Mouse (Mus musculus) kidney, adult 2 months (tissue): Measurements from ENCODE around the gene Siva1.

Experiments used
- CTCF ChIP-seq: fragments of 200-500 bp; conservative IDR thresholded peaks from 2 replicates; pipeline ENCODE4 v1.5.1; 2011; ENCODE audit warnings: low read depth, mild to moderate bottlenecking, control low read depth, low read length, moderate library complexity, mixed read lengths; ENCODE audit not compliant: insufficient read depth, insufficient read length
- POLR2A ChIP-seq: fragments of 200-500 bp; IDR thresholded peaks from one replicate; pipeline ENCODE4 v1.6.1; 2011; ENCODE audit warnings: low read depth, low read length, control low read depth

DNA sequence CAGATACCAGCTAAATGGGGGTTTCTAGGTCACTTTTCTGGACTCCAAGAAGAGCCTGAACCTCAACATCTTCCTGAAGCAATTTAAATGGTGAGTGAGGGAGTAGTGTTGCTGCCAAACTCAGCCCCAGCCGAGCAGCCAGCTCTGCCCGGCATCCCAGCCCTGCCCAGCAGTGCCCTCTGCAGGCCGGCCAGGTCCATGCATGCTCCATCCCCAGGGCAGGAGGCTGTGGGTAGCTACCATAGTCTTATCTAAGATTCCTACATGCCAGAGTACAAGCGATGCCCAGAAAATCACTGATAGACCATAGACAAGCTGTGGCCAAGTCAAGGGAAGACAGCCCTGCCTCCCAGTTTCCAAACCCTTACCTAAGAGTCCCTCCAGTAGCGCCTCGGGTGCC, 38.7 kb upstream of the Siva1 start:
- TF ChIP-seq CTCF (peak; percentile 98; the same call in 1 of the 2 replicates), POLR2A (no peak)
